8 mouse cellular contexts compared by ENCODE assay signal in genomic region chr1:171440025-171440725, GRCm38 (mm10). TPM values are rescaled to one million over a fixed set of nuclear protein-coding genes. Genes with fewer than 3 reads are reported as not detected.
DNase-seq lines count a peak whose midpoint lies in the region; ATAC-seq and TF ChIP-seq lines count a peak whose summit lies in the region.

No protein-coding gene starts in this region.

- 39% methylated on average over 9 of the region's 9 CpGs for WGBS in heart, embryonic 13.5 days

- no peak for DNase-seq in ES-E14 (ENCODE audit: low read depth, low spot score)
- peak; percentile 71 for DNase-seq in adrenal gland, postnatal 25 days
- DNase-seq in kidney, postnatal 25 days: peak; percentile 90 to 93
- DNase-seq in lung, postnatal 4 days: peak; percentile 75 to 84
- DNase-seq in layer of hippocampus, adult 18-20 months (ENCODE audit: low spot score in 2 of 2): no peak
- no peak for DNase-seq in spleen, postnatal 36 days (ENCODE audit: low spot score in 2 of 2)
- no peak for DNase-seq in cerebellum, adult 11-12 months

- peak overlapping the region; percentile 18; the same call in 1 of the 2 replicates for H3K9ac ChIP-seq in ES-E14 (ENCODE audit: insufficient read depth, low read depth, low read length, poor library complexity, severe bottlenecking)
- peak overlapping the region; percentile 90 for H3K9ac ChIP-seq in heart, embryonic 13.5 days

- peak overlapping the region; percentile 74 for H3K4me2 ChIP-seq in heart, embryonic 13.5 days

- in situ Hi-C loops in ES-E14 (cut with MboI; ENCODE audit: low sequenced_read_pairs in 2 of 2, unreplicated experiment in 2 of 2): no loop called here

- ATAC-seq in heart, embryonic 13.5 days (ENCODE audit: extremely low read depth, insufficient number of reproducible peaks, low FRiP score, low TSS enrichment): no peak

- H3K36me3 ChIP-seq in ES-E14 (ENCODE audit: control insufficient read depth, insufficient read depth, low read length, poor library complexity, severe bottlenecking): no peaks in the 10 kb centered on the region; the same call in 1 of the 2 replicates
- peaks cover 3% of the 10 kb centered on the region; the same call in 1 of the 2 replicates for H3K36me3 ChIP-seq in heart, embryonic 13.5 days

- H3K9me3 ChIP-seq in ES-E14 (ENCODE audit: control insufficient read depth, insufficient read depth, low read depth, low read length): no peaks in the 10 kb centered on the region
- peaks cover 4% of the 10 kb centered on the region; the same call in 1 of the 2 replicates for H3K9me3 ChIP-seq in heart, embryonic 13.5 days

- no peaks in the 10 kb centered on the region for H3K27me3 ChIP-seq in heart, embryonic 13.5 days (replicated peaks)

- peak overlapping the region in 1 of 2 experiments; percentile 77; a peak in 1 of 4 replicates for H3K4me3 ChIP-seq in ES-E14 (ENCODE audit: insufficient read depth in 1 of 2, low read depth in 1 of 2, low read length in 2 of 2, poor library complexity in 1 of 2, severe bottlenecking in 1 of 2)
- H3K4me3 ChIP-seq in heart, embryonic 13.5 days: peak overlapping the region; percentile 78

- H3K4me1 ChIP-seq in ES-E14 (ENCODE audit: control insufficient read depth in 2 of 2, insufficient read depth in 2 of 2, low read length in 2 of 2, poor library complexity in 1 of 2): peaks cover 7 to 20% of the 10 kb centered on the region in 2 experiments; a peak in 3 of 4 replicates
- peaks cover 51% of the 10 kb centered on the region for H3K4me1 ChIP-seq in heart, embryonic 13.5 days

- no peak overlapping the region for H3K27ac ChIP-seq in ES-E14 (ENCODE audit: insufficient read depth, low read depth, low read length, poor library complexity, severe bottlenecking)
- peak overlapping the region; percentile 84 for H3K27ac ChIP-seq in heart, embryonic 13.5 days (replicated peaks)

TF ChIP-seq in ES-E14, 5 proteins besides CTCF, POLR2A, EP300 and RAD21:
- no peak for TF ChIP-seq MAFK (IDR thresholded peaks at IDR 0.05; ENCODE audit: insufficient read depth, low read depth, low read length)
- no peak for TF ChIP-seq CHD2 (IDR thresholded peaks at IDR 0.05; ENCODE audit: low read depth, low read length)
- no peak for TF ChIP-seq ZC3H11A (IDR thresholded peaks at IDR 0.05; ENCODE audit: borderline replicate concordance, low read depth, low read length)
- no peak for TF ChIP-seq ZNF384 (IDR thresholded peaks at IDR 0.05; ENCODE audit: low read depth, low read length)
- no peak for TF ChIP-seq HCFC1 (IDR thresholded peaks at IDR 0.05; ENCODE audit: borderline replicate concordance, insufficient read depth, low read length)

RNA-seq across cellular contexts. Expression of gene F11r, which starts 2.8 kb away (rescaled TPM):
- total RNA-seq in ES-E14 (2012; rRNA removed): 74.9 and 132 TPM in 2 replicates
- total RNA-seq in adrenal gland, postnatal 25 days (2021): 40.1 and 59.7 TPM in 2 replicates
- polyA plus RNA-seq in heart, embryonic 13.5 days (2015; fragmentation: Nextera tagmentation; extraction: Ambion mirVana): 61.8 and 66.1 TPM in 2 replicates
- 1 to 10 TPM; 4.4 to 5.6 TPM for total RNA-seq in layer of hippocampus, adult 18-20 months (2021)

RNA-seq across cellular contexts. Expression of gene Tstd1, which starts 21.5 kb away (rescaled TPM):
- total RNA-seq in ES-E14 (2012; rRNA removed): 6.2 and 11.2 TPM in 2 replicates
- 5.2 and 6.3 TPM in 2 replicates for total RNA-seq in adrenal gland, postnatal 25 days (2021)
- polyA plus RNA-seq in heart, embryonic 13.5 days (2015; fragmentation: Nextera tagmentation; extraction: Ambion mirVana): 3.1 and 3.6 TPM in 2 replicates
- total RNA-seq in layer of hippocampus, adult 18-20 months (2021): 1 to 10 TPM; 3.9 to 7.1 TPM

RNA-seq across cellular contexts. Expression of gene Usf1, which starts 29.1 kb away (rescaled TPM):
- 151 and 164 TPM in 2 replicates for total RNA-seq in ES-E14 (2012; rRNA removed)
- total RNA-seq in adrenal gland, postnatal 25 days (2021): 62.9 and 95.1 TPM in 2 replicates
- polyA plus RNA-seq in heart, embryonic 13.5 days (2015; fragmentation: Nextera tagmentation; extraction: Ambion mirVana): 52.1 and 53.3 TPM in 2 replicates
- total RNA-seq in layer of hippocampus, adult 18-20 months (2021): 100 to 1,000 TPM; 133 to 142 TPM

RNA-seq across cellular contexts. Expression of gene Arhgap30, which starts 51.4 kb away (rescaled TPM):
- total RNA-seq in ES-E14 (2012; rRNA removed): 8.0 and 9.0 TPM in 2 replicates
- total RNA-seq in adrenal gland, postnatal 25 days (2021): 1.8 and 2.2 TPM in 2 replicates
- 0.78 and 0.92 TPM in 2 replicates for polyA plus RNA-seq in heart, embryonic 13.5 days (2015; fragmentation: Nextera tagmentation; extraction: Ambion mirVana)
- 1 to 10 TPM; 1.9 TPM for total RNA-seq in layer of hippocampus, adult 18-20 months (2021)

Comparison
In these comparisons a context has a peak if more than half of its experiments do, and no peak if none do; other contexts are left out.
1. DNase-seq: peak in adrenal gland, postnatal 25 days (single experiment), kidney, postnatal 25 days (2 of 2) and lung, postnatal 4 days (2 of 2); none in ES-E14 (single experiment), layer of hippocampus, adult 18-20 months (0 of 2), spleen, postnatal 36 days (0 of 2) and cerebellum, adult 11-12 months (single experiment).